Mouse (Mus musculus) neural tube, embryonic 11.5 days (tissue): ENCODE results near the gene Rhbdd1. TPM values are rescaled to one million over a fixed set of nuclear protein-coding genes. Genes with fewer than 3 reads are reported as not detected.

Experiments used
- ATAC-seq: fragments of 200-750 bp; cut with Nextera tagmentation; 2 replicates; pipeline ENCODE4 v1.8.0; 2017; ENCODE audit warnings: moderate number of reproducible peaks, mild to moderate bottlenecking, moderate TSS enrichment, moderate library complexity; ENCODE audit not compliant: insufficient read depth, low FRiP score, low TSS enrichment
- DNase-seq: peaks from one replicate; pipeline ENCODE4 v3.0.0-alpha.2; 2015; ENCODE audit warnings: low spot score
- H3K27ac ChIP-seq: fragments of 300-500 bp; sonication (generic); 2 replicates; pipeline ENCODE4 v1.5.1; 2014; ENCODE audit warnings: low read depth, mild to moderate bottlenecking, low read length
- H3K27me3 ChIP-seq: fragments of 300-500 bp; sonication (generic); 2 replicates; pipeline ENCODE4 v1.6.1; 2014; ENCODE audit warnings: mild to moderate bottlenecking, low read length, mixed read lengths; ENCODE audit not compliant: control insufficient read depth, insufficient read depth
- H3K36me3 ChIP-seq: fragments of 300-500 bp; sonication (generic); 2 replicates; pipeline ENCODE4 v1.6.1; 2014; ENCODE audit warnings: mild to moderate bottlenecking, low read length, moderate library complexity, mixed read lengths; ENCODE audit not compliant: control insufficient read depth, insufficient read depth
- H3K4me1 ChIP-seq: fragments of 300-500 bp; sonication (generic); 2 replicates; pipeline ENCODE4 v1.6.1; 2014; ENCODE audit warnings: low read length, mixed read lengths; ENCODE audit not compliant: control insufficient read depth, insufficient read depth
- H3K4me2 ChIP-seq: fragments of 300-500 bp; sonication (generic); 2 replicates; pipeline ENCODE4 v1.6.1; 2014; ENCODE audit warnings: low read depth, mild to moderate bottlenecking, moderate library complexity
- H3K4me3 ChIP-seq: fragments of 300-500 bp; sonication (generic); 2 replicates; pipeline ENCODE4 v1.5.1; 2014; ENCODE audit warnings: low read depth, low read length
- H3K9ac ChIP-seq: fragments of 300-500 bp; sonication (generic); 2 replicates; pipeline ENCODE4 v1.6.1; 2014; ENCODE audit warnings: mild to moderate bottlenecking, low read length
- H3K9me3 ChIP-seq: fragments of 300-500 bp; sonication (generic); 2 replicates; pipeline ENCODE4 v1.6.1; 2016; ENCODE audit warnings: low read length; ENCODE audit not compliant: control insufficient read depth
- WGBS: fragments of 180-500 bp; shearing (Covaris S2); extraction: QIAGEN DNeasy Blood & Tissue Kit; methylation state at CpG from one replicate; pipeline ENCODE4 v1.1.7; 2014; 5-methylcytosine and 5-hydroxymethylcytosine counted together
- microRNA-seq: library from miRNA; unstranded; fragments of <30 nt; microRNA quantifications from one replicate; pipeline ENCODE4, GENCODE M21; 2016
- polyA plus RNA-seq: library from polyadenylated mRNA; unstranded; fragments of >200 nt; fragmentation: Nextera tagmentation; extraction: Ambion mirVana; gene quantifications from 2 replicates; pipeline ENCODE4 v1.2.1, GENCODE M21; 2014

Gene Rhbdd1
- polyA plus RNA-seq, 1 experiment from 2014 or later = 10.3 TPM

GRCm38 (mm10) chr1:82482371-82482770 lies 166.1 kb downstream of the Rhbdd1 start:
- DNase-seq = no peak
- Histone ChIP-seq H3K27me3 (no peaks in the 10 kb centered on the region), H3K4me2 (no peak overlapping the region), H3K4me3 (no peak overlapping the region), H3K9me3 (no peaks in the 10 kb centered on the region), H3K27ac (no peak overlapping the region), H3K36me3 (no peaks in the 10 kb centered on the region), H3K9ac (no peak overlapping the region), H3K4me1 (no peaks in the 10 kb centered on the region)
- 91% methylated on average over 7 of the region's 7 CpGs for WGBS
- no peak for ATAC-seq

GRCm38 (mm10) chr1:82486371-82486770 lies 170.1 kb downstream of the Rhbdd1 start:
- H3K4me1 ChIP-seq = no peaks in the 10 kb centered on the region
- no peaks in the 10 kb centered on the region for H3K27me3 ChIP-seq
- DNase-seq (no peak), ATAC-seq (no peak)
- no peak overlapping the region for H3K4me2 ChIP-seq
- no peak overlapping the region for H3K4me3 ChIP-seq
- no peaks in the 10 kb centered on the region for H3K36me3 ChIP-seq
- H3K9ac ChIP-seq = no peak overlapping the region
- no peaks in the 10 kb centered on the region for H3K9me3 ChIP-seq
- no peak overlapping the region for H3K27ac ChIP-seq
- 87% methylated on average over 4 of the region's 4 CpGs for WGBS

- no peak overlapping the region for H3K27ac ChIP-seq
- no peak overlapping the region for H3K4me2 ChIP-seq
- no peaks in the 10 kb centered on the region for H3K9me3 ChIP-seq
- H3K27me3 ChIP-seq = no peaks in the 10 kb centered on the region
- ATAC-seq (no peak), DNase-seq (no peak)
- no peak overlapping the region for H3K9ac ChIP-seq
- whole genome bisulfite sequencing = 92% methylated on average over 2 of the region's 2 CpGs
- H3K36me3 ChIP-seq = no peaks in the 10 kb centered on the region
- H3K4me3 ChIP-seq = no peak overlapping the region
- no peaks in the 10 kb centered on the region for H3K4me1 ChIP-seq
Observed at GRCm38 (mm10) chr1:82491954-82492353, 175.7 kb downstream of the Rhbdd1 start.

Small RNA genes lying within 50 kb of the gene (microRNA-seq; reads per million reads assigned to microRNA genes)
- not detected for gene Gm22112

Other genes with a start within 250 kb of the Rhbdd1 start
- gene Gm9747, start 83.3 kb upstream of the Rhbdd1 start, polyA plus RNA-seq = 32.4 and 36.1 TPM in 2 replicates
- gene Irs1, start 25.0 kb upstream of the Rhbdd1 start, polyA plus RNA-seq = 11.5 TPM in 2 replicates